10 mouse cellular contexts compared by ENCODE assay signal in genomic region chr5:136967592-136967991, GRCm38 (mm10). TPM values are rescaled to one million over a fixed set of nuclear protein-coding genes. Genes with fewer than 3 reads are reported as not detected.
DNase-seq lines count a peak whose midpoint lies in the region; ATAC-seq and TF ChIP-seq lines count a peak whose summit lies in the region.
"Had no signal": no experiment of that assay in that cellular context is flagged by ENCODE, and none has a peak within 500 bp of the region (broad histone marks: within the 10 kb centered on the region; RNA-seq: fewer than 3 reads in every experiment).

No protein-coding gene starts in this region.

- H3K9me3 ChIP-seq in hindbrain, embryonic 12.5 days (replicated peaks), result no peaks in the 10 kb centered on the region
- no peaks in the 10 kb centered on the region for H3K9me3 ChIP-seq in hindbrain, embryonic 14.5 days (ENCODE audit: control insufficient read depth, low read length)
- H3K9me3 ChIP-seq: embryonic facial prominence, embryonic 13.5 days; limb, embryonic 12.5 days had no signal

- H3K4me3 ChIP-seq in heart, adult 2 months, result peak overlapping the region; percentile 32
- no peak overlapping the region for H3K4me3 ChIP-seq in hindbrain, embryonic 12.5 days
- no peak overlapping the region for H3K4me3 ChIP-seq in hindbrain, embryonic 14.5 days (replicated peaks; ENCODE audit: low read length)
- H3K4me3 ChIP-seq: embryonic facial prominence, embryonic 13.5 days; limb, embryonic 12.5 days had no signal

- H3K9ac ChIP-seq in heart, adult 2 months (ENCODE audit: low read depth, low read length), result peak overlapping the region; percentile 61
- H3K9ac ChIP-seq in hindbrain, embryonic 12.5 days, result no peak overlapping the region
- no peak overlapping the region for H3K9ac ChIP-seq in hindbrain, embryonic 14.5 days
- H3K9ac ChIP-seq: embryonic facial prominence, embryonic 13.5 days; limb, embryonic 12.5 days had no signal

- H3K36me3 ChIP-seq in heart, adult 2 months (ENCODE audit: control insufficient read depth, insufficient read depth, low read length), result peaks cover 5% of the 10 kb centered on the region; the same call in 1 of the 2 replicates
- H3K36me3 ChIP-seq in hindbrain, embryonic 12.5 days, result peaks cover 48% of the 10 kb centered on the region
- H3K36me3 ChIP-seq in hindbrain, embryonic 14.5 days (replicated peaks; ENCODE audit: control insufficient read depth, insufficient read depth), result peaks cover 41% of the 10 kb centered on the region

- peak overlapping the region; percentile 88 for H3K27ac ChIP-seq in heart, adult 2 months
- no peak overlapping the region for H3K27ac ChIP-seq in hindbrain, embryonic 12.5 days
- no peak overlapping the region for H3K27ac ChIP-seq in hindbrain, embryonic 14.5 days
- H3K27ac ChIP-seq: embryonic facial prominence, embryonic 13.5 days had no signal

- no peak overlapping the region for H3K4me2 ChIP-seq in hindbrain, embryonic 12.5 days (replicated peaks)
- no peak overlapping the region for H3K4me2 ChIP-seq in hindbrain, embryonic 14.5 days (replicated peaks)
- H3K4me2 ChIP-seq: embryonic facial prominence, embryonic 13.5 days; limb, embryonic 12.5 days had no signal

- ATAC-seq in megakaryocyte, adult 5-6 weeks (ENCODE audit: poor library complexity, severe bottlenecking), result no peak
- ATAC-seq in hindbrain, embryonic 12.5 days (ENCODE audit: low FRiP score), result no peak
- no peak for ATAC-seq in hindbrain, embryonic 14.5 days (ENCODE audit: low FRiP score)

- no peaks in the 10 kb centered on the region for H3K27me3 ChIP-seq in heart, adult 2 months (ENCODE audit: control insufficient read depth, insufficient read depth, low read length)
- H3K27me3 ChIP-seq in hindbrain, embryonic 12.5 days, result no peaks in the 10 kb centered on the region
- no peaks in the 10 kb centered on the region for H3K27me3 ChIP-seq in hindbrain, embryonic 14.5 days (ENCODE audit: control insufficient read depth, insufficient read depth, low read length)
- H3K27me3 ChIP-seq: embryonic facial prominence, embryonic 13.5 days; limb, embryonic 12.5 days had no signal

- TF ChIP-seq POLR2A in heart, adult 2 months (IDR thresholded peaks at IDR 0.05; ENCODE audit: insufficient read depth, low read depth, low read length), result peak; percentile 66

- WGBS in heart, adult 2 months, result 20% methylated on average over 10 of the region's 10 CpGs
- WGBS in hindbrain, embryonic 12.5 days, result 84% methylated on average over 10 of the region's 10 CpGs
- WGBS in hindbrain, embryonic 14.5 days, result 73% methylated on average over 10 of the region's 10 CpGs

- TF ChIP-seq CTCF in heart, adult 2 months (IDR thresholded peaks at IDR 0.05), result no peak

- peak; percentile 59 for DNase-seq in adrenal gland, postnatal 25 days
- DNase-seq in heart, adult 2 months, result peak; percentile 81 to 88
- peak; percentile 84 to 87 for DNase-seq in kidney, adult 8-10 months
- peak; percentile 49 for DNase-seq in lung, postnatal 36 days
- DNase-seq in left cerebral cortex, adult 9 months (ENCODE audit: low spot score in 2 of 2), result no peak
- DNase-seq in hindbrain, embryonic 14.5 days (ENCODE audit: low spot score), result no peak

- intact Hi-C loops in heart, adult 2 months (cut with DNase I), result loop anchor here (10.0 kb wide), 1 partner anchor 377 kb away; no protein-coding TSS in a partner anchor

- no peaks in the 10 kb centered on the region for H3K79me2 ChIP-seq in heart, adult 2 months (replicated peaks; ENCODE audit: control insufficient read depth, insufficient read depth, low read length)

- H3K4me1 ChIP-seq in heart, adult 2 months (ENCODE audit: control insufficient read depth, insufficient read depth, low read length), result peaks cover 19% of the 10 kb centered on the region
- peaks cover 9% of the 10 kb centered on the region for H3K4me1 ChIP-seq in hindbrain, embryonic 12.5 days
- peaks cover 6% of the 10 kb centered on the region for H3K4me1 ChIP-seq in hindbrain, embryonic 14.5 days (replicated peaks; ENCODE audit: control insufficient read depth, insufficient read depth, low read length)

- TF ChIP-seq EP300 in heart, adult 2 months (IDR thresholded peaks at IDR 0.05; ENCODE audit: insufficient read depth, low read depth, low read length), result 0 out of 2 replicates have a peak, but pooled peaks have one; percentile 84

RNA-seq across cellular contexts. Expression of gene Cldn15, which starts 1.2 kb away (rescaled TPM):
- 8.8 and 9.4 TPM in 2 replicates for total RNA-seq in adrenal gland, postnatal 25 days (2021)
- 1 to 10 TPM; 7.3 to 8.7 TPM for total RNA-seq in heart, adult 2 months (2021)
- polyA plus RNA-seq in heart, adult 2 months (2012; rRNA removed), result 13.3 and 15.1 TPM in 2 replicates
- 13.3 and 15.8 TPM in 2 replicates for total RNA-seq in megakaryocyte, adult 5-6 weeks (2015)
- total RNA-seq in megakaryocyte, adult 5-6 weeks (2017), result 7.1 and 15.9 TPM in 2 replicates
- 0.25 and 0.28 TPM in 2 replicates for polyA plus RNA-seq in hindbrain, embryonic 12.5 days (2016; fragmentation: Nextera tagmentation; extraction: Ambion mirVana)
- 0.13 TPM in 1 of 2 replicates, not detected in the other for polyA plus RNA-seq in hindbrain, embryonic 14.5 days (2014; fragmentation: Nextera tagmentation; extraction: Ambion mirVana)

RNA-seq across cellular contexts. Expression of gene Fis1, which starts 14.5 kb away (rescaled TPM):
- total RNA-seq in adrenal gland, postnatal 25 days (2021), result 150 and 200 TPM in 2 replicates
- total RNA-seq in heart, adult 2 months (2021), result 100 to 1,000 TPM; 176 to 197 TPM
- 150 and 152 TPM in 2 replicates for polyA plus RNA-seq in heart, adult 2 months (2012; rRNA removed)
- 288 and 310 TPM in 2 replicates for total RNA-seq in megakaryocyte, adult 5-6 weeks (2015)
- total RNA-seq in megakaryocyte, adult 5-6 weeks (2017), result 117 and 147 TPM in 2 replicates
- 294 and 324 TPM in 2 replicates for polyA plus RNA-seq in hindbrain, embryonic 12.5 days (2016; fragmentation: Nextera tagmentation; extraction: Ambion mirVana)
- 391 and 425 TPM in 2 replicates for polyA plus RNA-seq in hindbrain, embryonic 14.5 days (2014; fragmentation: Nextera tagmentation; extraction: Ambion mirVana)

RNA-seq across cellular contexts. Expression of gene Plod3, which starts 19.2 kb away (rescaled TPM):
- total RNA-seq in adrenal gland, postnatal 25 days (2021), result 66.7 and 90.3 TPM in 2 replicates
- total RNA-seq in heart, adult 2 months (2021), result 10 to 100 TPM; 32.0 to 37.1 TPM
- 30.3 and 30.8 TPM in 2 replicates for polyA plus RNA-seq in heart, adult 2 months (2012; rRNA removed)
- total RNA-seq in megakaryocyte, adult 5-6 weeks (2015), result 73.2 and 74.8 TPM in 2 replicates
- total RNA-seq in megakaryocyte, adult 5-6 weeks (2017), result 159 and 176 TPM in 2 replicates
- 43.3 and 44.7 TPM in 2 replicates for polyA plus RNA-seq in hindbrain, embryonic 12.5 days (2016; fragmentation: Nextera tagmentation; extraction: Ambion mirVana)
- 30.1 and 30.7 TPM in 2 replicates for polyA plus RNA-seq in hindbrain, embryonic 14.5 days (2014; fragmentation: Nextera tagmentation; extraction: Ambion mirVana)

RNA-seq across cellular contexts. Expression of gene Znhit1, which starts 20.2 kb away (rescaled TPM):
- total RNA-seq in adrenal gland, postnatal 25 days (2021), result 74.8 and 85.9 TPM in 2 replicates
- 10 to 100 TPM; 65.5 to 70.1 TPM for total RNA-seq in heart, adult 2 months (2021)
- polyA plus RNA-seq in heart, adult 2 months (2012; rRNA removed), result 53.6 and 58.4 TPM in 2 replicates
- total RNA-seq in megakaryocyte, adult 5-6 weeks (2015), result 106 and 133 TPM in 2 replicates
- total RNA-seq in megakaryocyte, adult 5-6 weeks (2017), result 57.7 and 67.9 TPM in 2 replicates
- 101 and 103 TPM in 2 replicates for polyA plus RNA-seq in hindbrain, embryonic 12.5 days (2016; fragmentation: Nextera tagmentation; extraction: Ambion mirVana)
- 116 and 121 TPM in 2 replicates for polyA plus RNA-seq in hindbrain, embryonic 14.5 days (2014; fragmentation: Nextera tagmentation; extraction: Ambion mirVana)

RNA-seq across cellular contexts. Expression of gene Vgf, which starts 58.6 kb away (rescaled TPM):
- total RNA-seq in adrenal gland, postnatal 25 days (2021), result 7.4 and 11.0 TPM in 2 replicates
- total RNA-seq in heart, adult 2 months (2021), result not detected
- polyA plus RNA-seq in heart, adult 2 months (2012; rRNA removed), result 0.06 TPM in 2 replicates
- not detected in 2 replicates for total RNA-seq in megakaryocyte, adult 5-6 weeks (2015)
- total RNA-seq in megakaryocyte, adult 5-6 weeks (2017), result not detected in 2 replicates
- polyA plus RNA-seq in hindbrain, embryonic 12.5 days (2016; fragmentation: Nextera tagmentation; extraction: Ambion mirVana), result 1.4 and 2.1 TPM in 2 replicates
- polyA plus RNA-seq in hindbrain, embryonic 14.5 days (2014; fragmentation: Nextera tagmentation; extraction: Ambion mirVana), result 7.0 and 9.7 TPM in 2 replicates

Comparison
In these comparisons a context has a peak if more than half of its experiments do, and no peak if none do; other contexts are left out.
1. DNase-seq: peak in adrenal gland, postnatal 25 days (single experiment), heart, adult 2 months (2 of 2), kidney, adult 8-10 months (2 of 2) and lung, postnatal 36 days (single experiment); none in left cerebral cortex, adult 9 months (0 of 2) and hindbrain, embryonic 14.5 days (single experiment).